Mouse (Mus musculus) olfactory bulb, adult 2 months (tissue): ENCODE measurements around the gene Xpo5.
A peak's percentile ranks its signal among the peaks of the same experiment; 100 is the strongest.

Experiments used
- CTCF ChIP-seq: fragments of 200-500 bp; IDR thresholded peaks from 2 replicates; pipeline ENCODE4 v1.5.1; 2012; ENCODE audit warnings: low read depth, mild to moderate bottlenecking, low read length, moderate library complexity; ENCODE audit not compliant: insufficient read depth
- POLR2A ChIP-seq: fragments of 200-500 bp; IDR thresholded peaks from 2 replicates; pipeline ENCODE4 v1.6.1; 2012; ENCODE audit warnings: mild to moderate bottlenecking, low read depth, low read length, moderate library complexity; ENCODE audit not compliant: insufficient read depth

GRCm38 (mm10) chr17:46152847-46153782, 49.5 kb upstream of the Xpo5 start, which contains the start of gene Mad2l1bp:
- TF ChIP-seq CTCF: no peak
- peak; percentile 66 for TF ChIP-seq POLR2A
